Mouse (Mus musculus): ENCODE results near the gene Ropn1. TPM values are rescaled to one million over a fixed set of nuclear protein-coding genes. Genes with fewer than 3 reads are reported as not detected.
"Not testable (repeated sequence)": the region's sequence is repeated elsewhere in the genome, so short reads cannot be mapped to it uniquely, and the experiment has no call there.

Gene Ropn1
- total and polyA plus RNA-seq, 3 experiments = 0.62 TPM; not detected in 2

DNA sequence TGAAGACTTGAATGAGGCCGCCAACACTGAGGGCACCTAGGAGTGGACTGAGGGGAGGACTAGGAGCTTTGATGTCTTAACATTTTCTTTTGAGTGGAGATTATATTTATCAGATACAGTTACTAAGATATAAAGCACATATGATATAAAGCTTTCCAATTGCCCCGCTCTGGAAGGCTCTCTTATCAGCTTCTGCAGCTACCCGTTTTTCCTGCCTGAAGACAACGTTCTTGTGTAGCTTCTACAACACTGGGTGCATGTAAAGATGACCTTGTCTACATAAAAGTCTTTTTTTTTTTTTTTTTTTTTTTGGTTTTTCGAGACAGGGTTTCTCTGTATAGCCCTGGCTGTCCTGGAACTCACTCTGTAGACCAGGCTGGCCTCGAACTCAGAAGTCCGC, 44.8 kb downstream of the Ropn1 start:
- peaks cover 4% of the 10 kb centered on the region for H3K4me1 ChIP-seq (ENCODE audit: control insufficient read depth, insufficient read depth, low read length)
- DNase-seq = no peak
- H3K9ac ChIP-seq (ENCODE audit: low read depth, low read length) = no peak overlapping the region
- no peaks in the 10 kb centered on the region for H3K79me2 ChIP-seq (replicated peaks; ENCODE audit: control insufficient read depth, insufficient read depth, low read length)
- H3K4me3 ChIP-seq = no peak overlapping the region
- intact Hi-C loops (cut with DNase I) = no loop called here
- 75% methylated on average over 7 of the region's 7 CpGs for WGBS
- no peak for TF ChIP-seq CTCF (IDR thresholded peaks at IDR 0.05)
- no peak overlapping the region for H3K27ac ChIP-seq
- H3K27me3 ChIP-seq (ENCODE audit: control insufficient read depth, insufficient read depth, low read length) = no peaks in the 10 kb centered on the region
- no peaks in the 10 kb centered on the region for H3K36me3 ChIP-seq (ENCODE audit: control insufficient read depth, insufficient read depth, low read length)

- H3K4me3 ChIP-seq; H3K27ac ChIP-seq; H3K4me1 ChIP-seq (ENCODE audit: control insufficient read depth, insufficient read depth, low read length); intact Hi-C loops (cut with DNase I); DNase-seq; H3K9ac ChIP-seq (ENCODE audit: low read depth, low read length); H3K36me3 ChIP-seq (ENCODE audit: control insufficient read depth, insufficient read depth, low read length); H3K79me2 ChIP-seq (replicated peaks; ENCODE audit: control insufficient read depth, insufficient read depth, low read length); H3K27me3 ChIP-seq (ENCODE audit: control insufficient read depth, insufficient read depth, low read length): not testable (repeated sequence)
- WGBS = 73% methylated on average over 3 of the region's 3 CpGs
Observed at GRCm38 (mm10) chr16:34698721-34699120, 49.0 kb downstream of the Ropn1 start.

- DNase-seq = peak; percentile 62 to 73
- H3K27me3 ChIP-seq (ENCODE audit: control insufficient read depth, insufficient read depth, low read length) = no peaks in the 10 kb centered on the region
- no peaks in the 10 kb centered on the region for H3K36me3 ChIP-seq (ENCODE audit: control insufficient read depth, insufficient read depth, low read length)
- no peak overlapping the region for H3K9ac ChIP-seq (ENCODE audit: low read depth, low read length)
- peak; percentile 93 for TF ChIP-seq CTCF (IDR thresholded peaks at IDR 0.05)
- no peak for TF ChIP-seq EP300 (IDR thresholded peaks at IDR 0.05; ENCODE audit: insufficient read depth, low read depth, low read length)
- no peak overlapping the region; the same call in 1 of the 2 replicates for H3K27ac ChIP-seq
- H3K79me2 ChIP-seq (replicated peaks; ENCODE audit: control insufficient read depth, insufficient read depth, low read length) = no peaks in the 10 kb centered on the region
- WGBS = 14% methylated on average over 7 of the region's 7 CpGs
- intact Hi-C loops (cut with DNase I) = loop anchor here (1.0 to 5.0 kb wide), 5 partner anchors 33 to 507 kb away; no protein-coding TSS in a partner anchor
- H3K4me3 ChIP-seq = no peak overlapping the region
- H3K4me1 ChIP-seq (ENCODE audit: control insufficient read depth, insufficient read depth, low read length) = no peaks in the 10 kb centered on the region; the same call in 1 of the 2 replicates
Observed at GRCm38 (mm10) chr16:34700165-34700827, 50.6 kb downstream of the Ropn1 start.

- intact Hi-C loops (cut with DNase I) = loop anchor here (1.0 to 5.0 kb wide), 5 partner anchors 34 to 508 kb away; no protein-coding TSS in a partner anchor
- DNase-seq = no peak
Observed at GRCm38 (mm10) chr16:34700828-34701216, 51.1 kb downstream of the Ropn1 start.

GRCm38 (mm10) chr16:34706019-34706418, 56.3 kb downstream of the Ropn1 start:
- Histone ChIP-seq H3K27me3 (ENCODE audit: control insufficient read depth, insufficient read depth, low read length) (no peaks in the 10 kb centered on the region), H3K9ac (ENCODE audit: low read depth, low read length) (no peak overlapping the region), H3K27ac (peak overlapping the region; percentile 56), H3K4me3 (no peak overlapping the region), H3K36me3 (ENCODE audit: control insufficient read depth, insufficient read depth, low read length) (peaks cover 3% of the 10 kb centered on the region; the same call in 1 of the 2 replicates), H3K4me1 (ENCODE audit: control insufficient read depth, insufficient read depth, low read length) (peaks cover 3% of the 10 kb centered on the region; the same call in 1 of the 2 replicates), H3K79me2 (replicated peaks; ENCODE audit: control insufficient read depth, insufficient read depth, low read length) (no peaks in the 10 kb centered on the region)
- WGBS = 46% methylated on average over 2 of the region's 2 CpGs
- intact Hi-C loops (cut with DNase I) = no loop called here
- no peak for TF ChIP-seq EP300 (IDR thresholded peaks at IDR 0.05; ENCODE audit: insufficient read depth, low read depth, low read length)
- no peak for TF ChIP-seq POLR2A (IDR thresholded peaks at IDR 0.05; ENCODE audit: insufficient read depth, low read depth, low read length)
- DNase-seq = no peak

More at GRCm38 (mm10) chr16:34700828-34701216, 51.1 kb downstream of the Ropn1 start:
- H3K9ac ChIP-seq (ENCODE audit: low read depth, low read length) = no peak overlapping the region
- 82% methylated on average over 6 of the region's 6 CpGs for WGBS
- no peaks in the 10 kb centered on the region for H3K27me3 ChIP-seq (ENCODE audit: control insufficient read depth, insufficient read depth, low read length)
- no peak overlapping the region for H3K4me3 ChIP-seq
- H3K79me2 ChIP-seq (replicated peaks; ENCODE audit: control insufficient read depth, insufficient read depth, low read length) = no peaks in the 10 kb centered on the region
- TF ChIP-seq CTCF (IDR thresholded peaks at IDR 0.05) (no peak), POLR2A (IDR thresholded peaks at IDR 0.05; ENCODE audit: insufficient read depth, low read depth, low read length) (no peak), EP300 (IDR thresholded peaks at IDR 0.05; ENCODE audit: insufficient read depth, low read depth, low read length) (no peak)
- no peak overlapping the region for H3K27ac ChIP-seq
- H3K4me1 ChIP-seq (ENCODE audit: control insufficient read depth, insufficient read depth, low read length) = no peaks in the 10 kb centered on the region; the same call in 1 of the 2 replicates
- H3K36me3 ChIP-seq (ENCODE audit: control insufficient read depth, insufficient read depth, low read length) = no peaks in the 10 kb centered on the region

DNA sequence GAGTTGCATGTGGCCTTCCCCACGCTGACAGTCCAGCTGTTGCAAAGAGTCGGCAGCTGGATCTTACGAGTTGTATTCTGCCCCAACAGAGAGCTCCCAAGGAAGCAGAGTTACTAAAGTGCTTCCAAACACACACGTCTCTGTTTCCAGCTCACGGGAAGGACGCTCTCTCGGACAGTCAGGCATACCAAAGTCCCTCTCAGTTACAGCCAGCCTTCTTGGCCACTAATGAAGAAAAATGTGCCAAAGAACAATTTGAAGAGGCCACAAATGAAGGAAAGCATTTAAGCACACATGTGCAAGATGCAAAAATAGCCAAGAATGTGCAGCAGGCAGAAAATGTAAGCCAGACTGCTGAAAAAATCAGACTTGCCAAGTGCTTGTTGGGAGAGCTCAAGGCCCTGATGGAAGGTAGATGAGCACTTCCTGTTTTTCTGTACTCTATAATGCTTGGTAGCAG, 56.8 kb downstream of the Ropn1 start:
- peak overlapping the region; percentile 56 for H3K27ac ChIP-seq
- intact Hi-C loops (cut with DNase I) = no loop called here
- H3K4me1 ChIP-seq (ENCODE audit: control insufficient read depth, insufficient read depth, low read length) = peaks cover 3% of the 10 kb centered on the region; the same call in 1 of the 2 replicates
- peaks cover 3% of the 10 kb centered on the region; the same call in 1 of the 2 replicates for H3K36me3 ChIP-seq (ENCODE audit: control insufficient read depth, insufficient read depth, low read length)
- WGBS = 46% methylated on average over 7 of the region's 7 CpGs
- H3K4me3 ChIP-seq = no peak overlapping the region
- no peaks in the 10 kb centered on the region for H3K27me3 ChIP-seq (ENCODE audit: control insufficient read depth, insufficient read depth, low read length)
- H3K79me2 ChIP-seq (replicated peaks; ENCODE audit: control insufficient read depth, insufficient read depth, low read length) = no peaks in the 10 kb centered on the region
- peak; percentile 20 to 25 for DNase-seq
- H3K9ac ChIP-seq (ENCODE audit: low read depth, low read length) = no peak overlapping the region
- TF ChIP-seq CTCF (IDR thresholded peaks at IDR 0.05) (no peak), POLR2A (IDR thresholded peaks at IDR 0.05; ENCODE audit: insufficient read depth, low read depth, low read length) (no peak), EP300 (IDR thresholded peaks at IDR 0.05; ENCODE audit: insufficient read depth, low read depth, low read length) (no peak)

Measured in heart, adult 2 months (tissue).